Mouse (Mus musculus): ENCODE data around the gene Gm49711. TPM values are rescaled to one million over a fixed set of nuclear protein-coding genes. Genes with fewer than 3 reads are reported as not detected.

Gm49711 gene
- polyA plus RNA-seq, 1 experiment from 2014 or later, result not detected

GRCm38 (mm10) chr16:92037891-92038607 lies 20.1 kb upstream of the Gm49711 start:
- Histone ChIP-seq H3K27ac (replicated peaks) (no peak overlapping the region), H3K9ac (no peak overlapping the region), H3K36me3 (replicated peaks) (no peaks in the 10 kb centered on the region), H3K4me3 (replicated peaks) (no peak overlapping the region), H3K9me3 (replicated peaks) (no peaks in the 10 kb centered on the region), H3K27me3 (no peaks in the 10 kb centered on the region), H3K4me2 (no peak overlapping the region), H3K4me1 (replicated peaks) (no peaks in the 10 kb centered on the region)
- 60% methylated on average over 21 of the region's 21 CpGs for WGBS (ENCODE audit: insufficient replicate concordance)
- ATAC-seq (ENCODE audit: insufficient read depth), result no peak

- no peak overlapping the region for H3K9ac ChIP-seq
- H3K27ac ChIP-seq (replicated peaks), result no peak overlapping the region
- H3K4me3 ChIP-seq (replicated peaks), result no peak overlapping the region
- H3K27me3 ChIP-seq, result no peaks in the 10 kb centered on the region
- H3K36me3 ChIP-seq (replicated peaks), result no peaks in the 10 kb centered on the region
- WGBS (ENCODE audit: insufficient replicate concordance), result 83% methylated on average over 7 of the region's 7 CpGs
- H3K9me3 ChIP-seq (replicated peaks), result no peaks in the 10 kb centered on the region
- no peaks in the 10 kb centered on the region for H3K4me1 ChIP-seq (replicated peaks)
- ATAC-seq (ENCODE audit: insufficient read depth), result 0 out of 2 replicates have a peak, but pooled peaks have one; percentile 28
- H3K4me2 ChIP-seq, result no peak overlapping the region
These were observed 18.7 kb upstream of the Gm49711 start for GRCm38 (mm10) chr16:92039421-92039820.

GRCm38 (mm10) chr16:92039966-92040365 lies 18.1 kb upstream of the Gm49711 start:
- no peak overlapping the region for H3K27ac ChIP-seq (replicated peaks)
- no peak for ATAC-seq (ENCODE audit: insufficient read depth)
- H3K27me3 ChIP-seq, result no peaks in the 10 kb centered on the region
- H3K9me3 ChIP-seq (replicated peaks), result no peaks in the 10 kb centered on the region
- WGBS (ENCODE audit: insufficient replicate concordance), result 79% methylated on average over 11 of the region's 11 CpGs
- no peak overlapping the region for H3K4me3 ChIP-seq (replicated peaks)
- no peak overlapping the region for H3K4me2 ChIP-seq
- no peaks in the 10 kb centered on the region for H3K4me1 ChIP-seq (replicated peaks)
- H3K36me3 ChIP-seq (replicated peaks), result no peaks in the 10 kb centered on the region
- no peak overlapping the region for H3K9ac ChIP-seq

GRCm38 (mm10) chr16:92051777-92052310 lies 6.3 kb upstream of the Gm49711 start:
- Histone ChIP-seq H3K27ac (replicated peaks) (no peak overlapping the region), H3K4me3 (replicated peaks) (no peak overlapping the region), H3K9me3 (replicated peaks) (no peaks in the 10 kb centered on the region), H3K9ac (no peak overlapping the region), H3K4me2 (no peak overlapping the region), H3K27me3 (no peaks in the 10 kb centered on the region), H3K4me1 (replicated peaks) (no peaks in the 10 kb centered on the region), H3K36me3 (replicated peaks) (no peaks in the 10 kb centered on the region)
- no peak for ATAC-seq (ENCODE audit: insufficient read depth)
- WGBS (ENCODE audit: insufficient replicate concordance), result 60% methylated on average over 7 of the region's 7 CpGs

- H3K4me2 ChIP-seq, result no peak overlapping the region
- ATAC-seq (ENCODE audit: insufficient read depth), result no peak
- WGBS (ENCODE audit: insufficient replicate concordance), result 68% methylated on average over 10 of the region's 10 CpGs
- H3K9ac ChIP-seq, result no peak overlapping the region
- H3K27ac ChIP-seq (replicated peaks), result no peak overlapping the region
- peaks cover 7% of the 10 kb centered on the region; the same call in 1 of the 2 replicates for H3K4me1 ChIP-seq (replicated peaks)
- H3K4me3 ChIP-seq (replicated peaks), result no peak overlapping the region
- no peaks in the 10 kb centered on the region for H3K27me3 ChIP-seq
- no peaks in the 10 kb centered on the region for H3K9me3 ChIP-seq (replicated peaks)
- H3K36me3 ChIP-seq (replicated peaks), result no peaks in the 10 kb centered on the region
These were observed 5.5 kb upstream of the Gm49711 start for GRCm38 (mm10) chr16:92052569-92052968.

- Histone ChIP-seq H3K4me2 (peak overlapping the region; percentile 98; the same call in 1 of the 2 replicates), H3K36me3 (replicated peaks) (0 out of 2 replicates have a peak, but pooled peaks cover 4% of the 10 kb centered on the region), H3K9ac (no peak overlapping the region), H3K27me3 (peaks cover 10% of the 10 kb centered on the region; the same call in 1 of the 2 replicates), H3K4me3 (replicated peaks) (no peak overlapping the region), H3K4me1 (replicated peaks) (peaks cover 19% of the 10 kb centered on the region), H3K27ac (replicated peaks) (no peak overlapping the region), H3K9me3 (replicated peaks) (no peaks in the 10 kb centered on the region)
- no peak for ATAC-seq (ENCODE audit: insufficient read depth)
- 47% methylated on average over 2 of the region's 2 CpGs for WGBS (ENCODE audit: insufficient replicate concordance)
These were observed 1.4 kb upstream of the Gm49711 start for GRCm38 (mm10) chr16:92056711-92057110.

GRCm38 (mm10) chr16:92057456-92057851 lies 662 bp upstream of the Gm49711 start:
- H3K27me3 ChIP-seq, result peaks cover 10% of the 10 kb centered on the region; the same call in 1 of the 2 replicates
- H3K4me2 ChIP-seq, result peak overlapping the region; percentile 98
- peaks cover 19% of the 10 kb centered on the region for H3K4me1 ChIP-seq (replicated peaks)
- ATAC-seq (ENCODE audit: insufficient read depth), result no peak
- peak overlapping the region; percentile 79 for H3K4me3 ChIP-seq (replicated peaks)
- 0 out of 2 replicates have a peak, but pooled peaks cover 4% of the 10 kb centered on the region for H3K36me3 ChIP-seq (replicated peaks)
- H3K9me3 ChIP-seq (replicated peaks), result no peaks in the 10 kb centered on the region
- peak overlapping the region; percentile 67 for H3K9ac ChIP-seq
- 8% methylated on average over 11 of the region's 11 CpGs for WGBS (ENCODE audit: insufficient replicate concordance)
- no peak overlapping the region for H3K27ac ChIP-seq (replicated peaks)

GRCm38 (mm10) chr16:92058644-92059620 lies 816 bp downstream of the Gm49711 start:
- Histone ChIP-seq H3K4me3 (replicated peaks) (peak overlapping the region; percentile 79), H3K9ac (peak overlapping the region; percentile 67), H3K27me3 (peaks cover 10% of the 10 kb centered on the region; the same call in 1 of the 2 replicates), H3K27ac (replicated peaks) (peak overlapping the region; percentile 49; the same call in 1 of the 2 replicates), H3K4me2 (peak overlapping the region; percentile 98), H3K9me3 (replicated peaks) (no peaks in the 10 kb centered on the region), H3K4me1 (replicated peaks) (peaks cover 19% of the 10 kb centered on the region), H3K36me3 (replicated peaks) (0 out of 2 replicates have a peak, but pooled peaks cover 4% of the 10 kb centered on the region)
- WGBS (ENCODE audit: insufficient replicate concordance), result 3% methylated on average over 47 of the region's 63 CpGs
- ATAC-seq (ENCODE audit: insufficient read depth), result no peak

- no peak overlapping the region for H3K9ac ChIP-seq
- ATAC-seq (ENCODE audit: insufficient read depth), result no peak
- H3K36me3 ChIP-seq (replicated peaks), result 0 out of 2 replicates have a peak, but pooled peaks cover 4% of the 10 kb centered on the region
- H3K27me3 ChIP-seq, result peaks cover 10% of the 10 kb centered on the region; the same call in 1 of the 2 replicates
- no peak overlapping the region for H3K4me3 ChIP-seq (replicated peaks)
- no peak overlapping the region for H3K27ac ChIP-seq (replicated peaks)
- no peak overlapping the region for H3K4me2 ChIP-seq
- peaks cover 19% of the 10 kb centered on the region for H3K4me1 ChIP-seq (replicated peaks)
- H3K9me3 ChIP-seq (replicated peaks), result no peaks in the 10 kb centered on the region
- 89% methylated on average over 3 of the region's 3 CpGs for WGBS (ENCODE audit: insufficient replicate concordance)
These were observed 2.1 kb downstream of the Gm49711 start for GRCm38 (mm10) chr16:92060213-92060612.

- 84% methylated on average over 7 of the region's 7 CpGs for WGBS (ENCODE audit: insufficient replicate concordance)
- H3K27me3 ChIP-seq, result peaks cover 10% of the 10 kb centered on the region; the same call in 1 of the 2 replicates
- ATAC-seq (ENCODE audit: insufficient read depth), result no peak
- H3K36me3 ChIP-seq (replicated peaks), result peaks cover 7% of the 10 kb centered on the region; the same call in 1 of the 2 replicates
- no peak overlapping the region for H3K27ac ChIP-seq (replicated peaks)
- peaks cover 19% of the 10 kb centered on the region for H3K4me1 ChIP-seq (replicated peaks)
- no peak overlapping the region for H3K4me3 ChIP-seq (replicated peaks)
- no peaks in the 10 kb centered on the region for H3K9me3 ChIP-seq (replicated peaks)
- no peak overlapping the region for H3K4me2 ChIP-seq
- H3K9ac ChIP-seq, result no peak overlapping the region
These were observed 3.5 kb downstream of the Gm49711 start for GRCm38 (mm10) chr16:92061586-92061985.

Measured in liver, embryonic 15.5 days (tissue).